Comparison of ENCODE assay signal across 14 mouse cellular contexts in the genomic region with DNA sequence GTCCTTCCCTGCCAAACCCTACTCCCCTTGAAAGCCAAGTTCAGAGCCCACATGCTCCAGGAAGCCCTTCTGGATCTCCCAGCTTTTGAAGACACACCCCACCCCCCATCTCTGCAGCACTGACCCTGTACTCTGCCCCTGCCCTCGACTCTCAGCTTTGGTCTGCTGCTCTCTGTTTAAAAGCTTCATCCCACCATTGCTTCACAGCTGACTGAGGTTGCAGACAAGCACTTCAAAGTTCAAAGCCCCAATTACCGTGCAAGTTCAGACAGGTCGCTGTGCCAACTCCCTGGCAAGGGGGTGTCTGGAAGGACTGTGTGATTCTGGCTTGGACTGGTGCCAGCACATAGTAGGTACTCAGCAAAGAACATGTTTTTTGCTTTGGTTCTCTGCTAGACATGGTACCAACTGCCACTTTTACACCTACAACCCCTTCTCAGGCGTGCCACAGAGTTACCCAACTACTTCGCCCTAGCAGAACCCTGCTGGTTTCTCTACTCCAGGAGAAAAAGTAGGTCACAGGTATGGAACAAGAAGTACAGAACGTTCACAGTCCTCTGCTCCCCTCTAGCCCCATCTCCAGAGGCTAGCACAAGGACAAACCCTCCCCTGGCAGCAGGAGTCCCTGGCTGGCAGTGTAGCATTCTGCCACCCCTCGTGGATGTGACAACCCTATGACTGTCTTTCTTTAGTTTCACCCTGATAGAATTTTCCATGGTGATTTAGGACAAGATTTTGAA.
DNase-seq lines count a peak whose midpoint lies in the region; ATAC-seq and TF ChIP-seq lines count a peak whose summit lies in the region.
"Had no signal": no experiment of that assay in that cellular context is flagged by ENCODE, and none has a peak within 500 bp of the region (broad histone marks: within the 10 kb centered on the region; RNA-seq: fewer than 3 reads in every experiment).

No protein-coding gene starts in this region.

- ATAC-seq in forebrain, embryonic 13.5 days = no peak
- no peak for ATAC-seq in forebrain, embryonic 12.5 days (ENCODE audit: low FRiP score)
- peak; percentile 55; the same call in 1 of the 2 replicates for ATAC-seq in liver, postnatal 0 days
- no peak for ATAC-seq in liver, embryonic 12.5 days
- ATAC-seq: midbrain, embryonic 16.5 days had no signal

- H3K9ac ChIP-seq in forebrain, embryonic 13.5 days = no peak overlapping the region
- H3K9ac ChIP-seq in forebrain, embryonic 12.5 days = no peak overlapping the region
- H3K9ac ChIP-seq in liver, postnatal 0 days (replicated peaks) = no peak overlapping the region
- no peak overlapping the region for H3K9ac ChIP-seq in liver, embryonic 12.5 days

- H3K4me3 ChIP-seq in forebrain, embryonic 13.5 days = no peak overlapping the region
- no peak overlapping the region for H3K4me3 ChIP-seq in forebrain, embryonic 12.5 days (replicated peaks)
- H3K4me3 ChIP-seq in liver, postnatal 0 days (ENCODE audit: low read depth, low read length) = no peak overlapping the region
- no peak overlapping the region for H3K4me3 ChIP-seq in liver, embryonic 12.5 days

- 0 out of 2 replicates have a peak, but pooled peaks cover 13% of the 10 kb centered on the region for H3K27me3 ChIP-seq in forebrain, embryonic 13.5 days
- H3K27me3 ChIP-seq in forebrain, embryonic 12.5 days = peaks cover 8% of the 10 kb centered on the region
- H3K27me3 ChIP-seq in liver, postnatal 0 days (ENCODE audit: insufficient read depth, low read length) = no peaks in the 10 kb centered on the region
- H3K27me3 ChIP-seq in liver, embryonic 12.5 days (replicated peaks) = peaks cover 74% of the 10 kb centered on the region

- no peak for DNase-seq in liver, postnatal 0 days
- DNase-seq in kidney, adult 18-20 months = peak; percentile 52
- DNase-seq in kidney, postnatal 4 days = peak; percentile 30 to 55
- no peak for DNase-seq in heart, postnatal 4 days
- DNase-seq in retina, embryonic 14.5 days (ENCODE audit: low spot score) = no peak
- DNase-seq: B cell, adult 2 months; cerebellum, postnatal 10 days; gastrocnemius, postnatal 25 days; thymus, postnatal 4 days had no signal

- no peak for TF ChIP-seq CTCF in liver, postnatal 0 days (IDR thresholded peaks at IDR 0.05; ENCODE audit: low read depth)

- H3K4me2 ChIP-seq in forebrain, embryonic 13.5 days = no peak overlapping the region
- no peak overlapping the region for H3K4me2 ChIP-seq in forebrain, embryonic 12.5 days
- H3K4me2 ChIP-seq in liver, postnatal 0 days (ENCODE audit: low read depth, low read length) = no peak overlapping the region
- no peak overlapping the region for H3K4me2 ChIP-seq in liver, embryonic 12.5 days

- WGBS in forebrain, embryonic 13.5 days = 67% methylated on average over 7 of the region's 7 CpGs
- WGBS in forebrain, embryonic 12.5 days = 71% methylated on average over 7 of the region's 7 CpGs
- WGBS in liver, postnatal 0 days (ENCODE audit: insufficient replicate concordance) = 58% methylated on average over 7 of the region's 7 CpGs
- 60% methylated on average over 7 of the region's 7 CpGs for WGBS in liver, embryonic 12.5 days (ENCODE audit: insufficient replicate concordance)

- H3K9me3 ChIP-seq in forebrain, embryonic 13.5 days (replicated peaks) = no peaks in the 10 kb centered on the region
- H3K9me3 ChIP-seq in forebrain, embryonic 12.5 days = no peaks in the 10 kb centered on the region
- H3K9me3 ChIP-seq in liver, postnatal 0 days (ENCODE audit: low read length) = no peaks in the 10 kb centered on the region
- no peaks in the 10 kb centered on the region for H3K9me3 ChIP-seq in liver, embryonic 12.5 days (replicated peaks)
- H3K9me3 ChIP-seq: G1E had no signal

- no peaks in the 10 kb centered on the region for H3K36me3 ChIP-seq in forebrain, embryonic 13.5 days (ENCODE audit: poor library complexity, severe bottlenecking)
- H3K36me3 ChIP-seq in forebrain, embryonic 12.5 days (replicated peaks) = no peaks in the 10 kb centered on the region
- no peaks in the 10 kb centered on the region for H3K36me3 ChIP-seq in liver, postnatal 0 days (replicated peaks; ENCODE audit: insufficient read depth, low read length)
- H3K36me3 ChIP-seq in liver, embryonic 12.5 days = no peaks in the 10 kb centered on the region
- H3K36me3 ChIP-seq: G1E had no signal

- H3K4me1 ChIP-seq in forebrain, embryonic 13.5 days = peaks cover 75% of the 10 kb centered on the region
- H3K4me1 ChIP-seq in forebrain, embryonic 12.5 days = peaks cover 76% of the 10 kb centered on the region
- peaks cover 14% of the 10 kb centered on the region for H3K4me1 ChIP-seq in liver, postnatal 0 days (ENCODE audit: insufficient read depth)
- peaks cover 45% of the 10 kb centered on the region for H3K4me1 ChIP-seq in liver, embryonic 12.5 days

- peak overlapping the region; percentile 19; the same call in 1 of the 2 replicates for H3K27ac ChIP-seq in forebrain, embryonic 13.5 days
- H3K27ac ChIP-seq in forebrain, embryonic 12.5 days = no peak overlapping the region
- no peak overlapping the region for H3K27ac ChIP-seq in liver, postnatal 0 days (ENCODE audit: low read depth)
- H3K27ac ChIP-seq in liver, embryonic 12.5 days = no peak overlapping the region

- TF ChIP-seq EP300 in liver, postnatal 0 days (IDR thresholded peaks at IDR 0.05; ENCODE audit: low read depth) = no peak

Comparison
In these comparisons a context has a peak if more than half of its experiments do, and no peak if none do; other contexts are left out.
1. DNase-seq: peak in kidney, adult 18-20 months (single experiment) and kidney, postnatal 4 days (2 of 2); none in liver, postnatal 0 days (single experiment), heart, postnatal 4 days (single experiment) and retina, embryonic 14.5 days (single experiment).